Mouse (Mus musculus) olfactory bulb, adult 2 months (tissue): ENCODE results near the gene Fancc.

Source experiments
- CTCF ChIP-seq: fragments of 200-500 bp; IDR thresholded peaks from 2 replicates; pipeline ENCODE4 v1.5.1; 2012; ENCODE audit warnings: low read depth, mild to moderate bottlenecking, low read length, moderate library complexity; ENCODE audit not compliant: insufficient read depth
- POLR2A ChIP-seq: fragments of 200-500 bp; IDR thresholded peaks from 2 replicates; pipeline ENCODE4 v1.6.1; 2012; ENCODE audit warnings: mild to moderate bottlenecking, low read depth, low read length, moderate library complexity; ENCODE audit not compliant: insufficient read depth

GRCm38 (mm10) chr13:63339946-63340345 lies 157.1 kb downstream of the Fancc start:
- no peak for TF ChIP-seq CTCF
- TF ChIP-seq POLR2A = no peak
